Mouse (Mus musculus): Measurements from ENCODE around the gene Grasp. TPM values are rescaled to one million over a fixed set of nuclear protein-coding genes. Genes with fewer than 3 reads are reported as not detected.
A peak's percentile ranks its signal among the peaks of the same experiment; 100 is the strongest.

Gene Grasp
- polyA plus RNA-seq, 1 experiment, result 41.0 TPM

DNA sequence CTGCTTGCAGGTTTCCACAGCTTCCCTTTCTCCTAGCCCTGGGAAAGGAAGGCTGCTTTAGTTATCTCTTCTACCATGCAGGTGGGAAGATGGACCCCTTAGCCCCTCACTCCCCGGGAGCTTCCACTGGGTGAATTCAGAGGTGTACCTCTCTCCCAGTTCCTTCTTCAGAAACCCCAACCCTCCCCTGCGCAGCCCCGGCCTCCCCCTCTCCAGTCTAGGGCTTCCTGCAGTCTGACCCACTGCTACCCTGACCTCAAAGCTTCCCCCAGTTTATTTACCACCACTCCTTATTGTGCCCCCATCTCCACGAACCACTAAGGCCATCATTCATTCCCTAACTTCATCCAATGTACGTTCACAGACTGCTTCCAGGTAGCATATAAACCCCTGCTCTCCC, 392 bp upstream of the Grasp start:
- Histone ChIP-seq H3K4me1 (ENCODE audit: control insufficient read depth, insufficient read depth, low read length) (peaks cover 7% of the 10 kb centered on the region), H3K27ac (ENCODE audit: insufficient read depth, low read length) (no peak overlapping the region), H3K4me3 (ENCODE audit: insufficient read depth, low read length) (peak overlapping the region; percentile 89)
- TF ChIP-seq CTCF (IDR thresholded peaks at IDR 0.05; ENCODE audit: extremely low read depth, insufficient read depth, low read length), result no peak
- TF ChIP-seq POLR2A (IDR thresholded peaks at IDR 0.05; ENCODE audit: extremely low read depth, insufficient read depth, low read length), result no peak

DNA sequence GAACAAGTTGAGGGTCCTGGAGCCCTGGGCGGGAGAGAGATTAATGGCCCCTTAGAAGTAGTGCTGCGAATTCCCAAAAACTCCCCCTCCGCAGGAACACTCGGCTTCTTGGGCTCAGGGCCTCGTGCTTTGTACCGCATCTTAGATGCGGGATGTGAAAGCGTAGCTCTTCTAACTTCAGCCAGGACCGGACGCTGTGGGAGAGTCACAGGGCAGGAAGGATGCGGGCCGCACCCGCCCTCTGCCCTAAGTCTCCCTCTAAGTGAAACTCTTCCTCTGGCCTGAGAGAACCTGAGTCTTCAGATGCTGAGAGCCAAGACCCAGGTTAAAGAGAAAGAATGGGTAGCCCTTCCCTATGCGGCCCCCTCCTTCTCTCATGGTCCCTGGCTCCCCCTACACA, 989 bp downstream of the Grasp start:
- peak overlapping the region; percentile 93; the same call in 1 of the 2 replicates for H3K27ac ChIP-seq (ENCODE audit: insufficient read depth, low read length)
- no peak for TF ChIP-seq CTCF (IDR thresholded peaks at IDR 0.05; ENCODE audit: extremely low read depth, insufficient read depth, low read length)
- TF ChIP-seq POLR2A (IDR thresholded peaks at IDR 0.05; ENCODE audit: extremely low read depth, insufficient read depth, low read length), result no peak
- peaks cover 7% of the 10 kb centered on the region for H3K4me1 ChIP-seq (ENCODE audit: control insufficient read depth, insufficient read depth, low read length)
- peak overlapping the region; percentile 89 for H3K4me3 ChIP-seq (ENCODE audit: insufficient read depth, low read length)

DNA sequence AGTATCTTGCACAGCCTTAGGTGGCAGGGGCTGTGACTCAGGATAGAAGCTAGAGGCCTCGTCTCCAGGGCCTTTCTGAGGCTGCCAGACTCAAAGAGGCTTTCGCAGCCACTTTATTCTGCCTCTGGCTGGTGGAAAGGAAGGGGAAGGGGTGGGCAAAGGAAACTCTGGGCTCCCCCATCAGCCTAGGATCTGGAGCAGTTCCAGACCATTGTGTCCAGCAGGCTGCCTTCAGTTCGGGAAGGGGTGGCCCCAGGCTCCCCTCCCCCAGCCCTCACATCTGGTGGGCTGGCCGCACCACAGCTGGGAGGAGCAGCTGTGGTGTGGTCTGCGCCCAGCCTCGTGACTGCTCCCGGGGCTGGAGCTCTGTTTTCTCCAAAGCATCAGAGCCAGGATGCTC, 4.0 kb downstream of the Grasp start:
- Histone ChIP-seq H3K27ac (ENCODE audit: insufficient read depth, low read length) (peak overlapping the region; percentile 80), H3K4me1 (ENCODE audit: control insufficient read depth, insufficient read depth, low read length) (peaks cover 5% of the 10 kb centered on the region), H3K4me3 (ENCODE audit: insufficient read depth, low read length) (no peak overlapping the region)
- TF ChIP-seq POLR2A (IDR thresholded peaks at IDR 0.05; ENCODE audit: extremely low read depth, insufficient read depth, low read length), result no peak
- TF ChIP-seq CTCF (IDR thresholded peaks at IDR 0.05; ENCODE audit: extremely low read depth, insufficient read depth, low read length), result no peak

DNA sequence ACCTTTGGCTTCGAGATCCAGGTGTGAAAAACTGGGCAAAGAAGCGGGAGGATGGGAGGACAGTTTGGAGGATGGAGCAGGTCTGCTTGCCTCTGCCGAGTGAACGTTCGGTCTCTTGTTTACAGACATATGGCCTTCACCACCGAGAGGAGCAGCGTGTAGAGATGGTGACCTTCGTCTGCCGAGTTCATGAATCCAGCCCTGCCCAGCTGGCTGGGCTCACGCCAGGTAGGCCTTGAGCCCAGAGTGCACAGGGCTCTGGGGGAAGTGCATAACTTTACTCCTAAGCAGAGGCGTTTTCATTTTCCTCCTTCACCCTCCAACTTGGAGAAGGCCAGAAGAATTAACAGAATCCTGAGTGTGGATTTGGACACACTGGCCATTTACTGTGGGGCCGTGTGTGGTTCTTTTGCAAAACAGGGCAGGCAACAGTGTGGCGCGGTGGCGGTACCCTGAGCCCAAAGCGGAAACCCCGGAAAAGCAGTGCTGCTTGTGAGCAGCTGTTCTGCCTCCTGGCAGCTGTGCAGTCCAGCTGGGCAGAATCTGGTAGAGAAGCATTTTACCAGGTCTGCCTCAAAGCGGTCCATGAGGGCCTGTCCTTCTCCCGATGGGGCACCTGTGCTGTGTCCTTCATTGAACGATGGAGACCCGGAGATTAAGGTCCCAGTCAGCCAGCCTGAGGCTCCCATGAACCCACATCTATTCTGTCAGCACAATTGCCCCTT, 5.0 kb downstream of the Grasp start:
- no peak overlapping the region for H3K4me3 ChIP-seq (ENCODE audit: insufficient read depth, low read length)
- H3K27ac ChIP-seq (ENCODE audit: insufficient read depth, low read length), result no peak overlapping the region
- peaks cover 4% of the 10 kb centered on the region for H3K4me1 ChIP-seq (ENCODE audit: control insufficient read depth, insufficient read depth, low read length)
- TF ChIP-seq POLR2A (IDR thresholded peaks at IDR 0.05; ENCODE audit: extremely low read depth, insufficient read depth, low read length), result no peak
- TF ChIP-seq CTCF (IDR thresholded peaks at IDR 0.05; ENCODE audit: extremely low read depth, insufficient read depth, low read length), result no peak

DNA sequence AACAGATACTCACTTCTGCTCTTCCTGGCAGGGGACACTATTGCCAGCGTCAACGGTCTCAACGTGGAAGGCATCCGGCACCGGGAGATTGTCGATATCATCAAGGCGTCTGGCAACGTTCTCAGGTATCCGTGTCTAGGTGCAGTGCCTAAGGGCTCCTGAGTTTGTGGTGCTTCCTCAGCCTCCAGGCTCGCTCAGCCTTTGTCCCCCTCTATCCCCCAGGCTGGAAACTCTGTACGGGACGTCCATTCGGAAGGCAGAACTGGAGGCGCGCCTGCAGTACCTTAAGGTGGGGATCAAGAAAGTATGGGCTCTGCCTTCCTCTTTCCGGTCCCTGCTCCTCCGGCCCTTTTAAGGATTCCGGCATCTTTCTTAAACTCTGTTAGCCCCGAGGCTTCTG, 6.5 kb downstream of the Grasp start:
- H3K27ac ChIP-seq (ENCODE audit: insufficient read depth, low read length), result no peak overlapping the region
- TF ChIP-seq POLR2A (IDR thresholded peaks at IDR 0.05; ENCODE audit: extremely low read depth, insufficient read depth, low read length) (no peak), CTCF (IDR thresholded peaks at IDR 0.05; ENCODE audit: extremely low read depth, insufficient read depth, low read length) (no peak)
- H3K4me1 ChIP-seq (ENCODE audit: control insufficient read depth, insufficient read depth, low read length), result peaks cover 5% of the 10 kb centered on the region
- no peak overlapping the region for H3K4me3 ChIP-seq (ENCODE audit: insufficient read depth, low read length)

DNA sequence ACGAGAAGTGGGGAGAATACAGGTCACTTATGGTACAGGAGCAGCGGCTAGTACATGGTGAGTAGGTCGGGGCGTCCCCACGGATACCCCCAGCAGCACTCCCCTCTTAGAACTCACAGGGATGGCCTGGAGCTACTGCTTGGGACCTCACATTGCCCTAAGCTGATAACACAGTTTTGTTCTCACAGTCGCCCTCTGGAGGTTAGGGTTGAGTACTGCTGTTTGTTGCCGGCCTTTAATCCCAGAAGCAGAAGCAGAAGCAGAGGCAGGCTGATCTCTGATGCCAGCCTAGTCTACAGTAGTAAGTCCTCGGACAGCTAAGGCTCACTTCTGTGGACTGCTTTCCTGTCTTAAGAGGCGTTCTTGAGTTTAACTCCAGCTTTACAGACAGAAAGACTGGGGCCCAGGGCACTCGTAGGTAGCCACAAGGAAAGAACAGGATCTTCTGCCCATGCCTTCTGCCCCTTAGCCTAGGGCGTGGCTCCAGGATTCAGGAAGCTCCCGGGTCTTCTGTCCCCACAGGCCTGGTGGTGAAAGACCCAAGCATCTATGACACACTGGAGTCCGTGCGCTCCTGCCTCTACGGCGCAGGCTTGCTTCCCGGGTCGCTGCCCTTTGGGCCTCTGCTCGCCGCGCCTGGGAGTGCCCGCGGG, 7.1 kb downstream of the Grasp start:
- no peak overlapping the region for H3K27ac ChIP-seq (ENCODE audit: insufficient read depth, low read length)
- no peak overlapping the region for H3K4me3 ChIP-seq (ENCODE audit: insufficient read depth, low read length)

DNA sequence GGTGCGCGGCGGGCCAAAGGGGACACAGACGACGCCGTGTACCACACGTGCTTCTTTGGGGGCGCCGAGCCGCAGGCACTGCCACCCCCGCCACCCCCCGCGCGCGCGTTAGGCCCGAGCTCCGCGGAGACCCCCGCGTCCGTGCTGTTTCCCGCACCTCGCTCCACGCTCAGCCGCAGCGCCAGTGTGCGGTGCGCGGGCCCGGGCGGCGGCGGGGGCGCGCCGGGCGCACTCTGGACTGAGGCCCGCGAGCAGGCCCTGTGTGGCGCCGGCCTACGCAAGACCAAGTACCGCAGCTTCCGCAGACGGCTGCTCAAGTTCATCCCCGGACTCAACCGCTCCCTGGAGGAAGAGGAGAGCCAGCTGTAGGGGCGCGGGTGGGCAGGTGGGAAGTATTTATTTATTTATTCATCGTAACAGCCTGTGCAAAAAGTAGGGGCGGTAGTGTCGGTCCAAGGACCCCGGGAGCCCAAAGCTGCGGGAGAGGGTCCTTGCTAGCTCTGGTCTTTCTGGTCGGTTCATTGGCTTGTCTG, 7.7 kb downstream of the Grasp start:
- H3K4me1 ChIP-seq (ENCODE audit: control insufficient read depth, insufficient read depth, low read length), result peaks cover 5% of the 10 kb centered on the region
- TF ChIP-seq POLR2A (IDR thresholded peaks at IDR 0.05; ENCODE audit: extremely low read depth, insufficient read depth, low read length) (no peak), CTCF (IDR thresholded peaks at IDR 0.05; ENCODE audit: extremely low read depth, insufficient read depth, low read length) (no peak)
- H3K4me3 ChIP-seq (ENCODE audit: insufficient read depth, low read length), result no peak overlapping the region
- H3K27ac ChIP-seq (ENCODE audit: insufficient read depth, low read length), result no peak overlapping the region

More for the DNA sequence above, 7.1 kb downstream of the Grasp start:
- peaks cover 5% of the 10 kb centered on the region for H3K4me1 ChIP-seq (ENCODE audit: control insufficient read depth, insufficient read depth, low read length)
- no peak for TF ChIP-seq POLR2A (IDR thresholded peaks at IDR 0.05; ENCODE audit: extremely low read depth, insufficient read depth, low read length)
- TF ChIP-seq CTCF (IDR thresholded peaks at IDR 0.05; ENCODE audit: extremely low read depth, insufficient read depth, low read length), result peak; percentile 38; the same call in 1 of the 2 replicates

DNA sequence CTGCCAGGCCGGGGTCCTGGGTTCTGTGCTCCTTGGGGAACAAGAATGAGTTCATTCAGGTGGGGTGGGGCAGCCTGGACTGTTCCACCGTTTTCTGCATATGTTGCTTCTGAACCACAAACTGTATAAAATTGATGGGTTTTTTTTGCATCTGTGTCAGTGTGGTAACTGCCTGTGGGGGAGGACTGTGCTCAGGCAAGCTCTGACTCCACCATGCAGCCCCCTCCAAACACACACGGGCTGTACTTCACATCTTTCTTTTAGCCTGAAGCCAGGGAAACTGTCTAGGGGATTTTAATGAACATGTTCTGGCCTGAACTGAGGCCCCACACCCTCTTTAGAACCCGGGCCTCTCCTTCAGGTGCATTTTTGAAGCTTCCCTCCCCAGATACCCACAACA, 8.6 kb downstream of the Grasp start:
- Histone ChIP-seq H3K4me3 (ENCODE audit: insufficient read depth, low read length) (no peak overlapping the region), H3K27ac (ENCODE audit: insufficient read depth, low read length) (peak overlapping the region; percentile 43), H3K4me1 (ENCODE audit: control insufficient read depth, insufficient read depth, low read length) (peaks cover 5% of the 10 kb centered on the region)
- TF ChIP-seq POLR2A (IDR thresholded peaks at IDR 0.05; ENCODE audit: extremely low read depth, insufficient read depth, low read length), result no peak
- no peak for TF ChIP-seq CTCF (IDR thresholded peaks at IDR 0.05; ENCODE audit: extremely low read depth, insufficient read depth, low read length)

DNA sequence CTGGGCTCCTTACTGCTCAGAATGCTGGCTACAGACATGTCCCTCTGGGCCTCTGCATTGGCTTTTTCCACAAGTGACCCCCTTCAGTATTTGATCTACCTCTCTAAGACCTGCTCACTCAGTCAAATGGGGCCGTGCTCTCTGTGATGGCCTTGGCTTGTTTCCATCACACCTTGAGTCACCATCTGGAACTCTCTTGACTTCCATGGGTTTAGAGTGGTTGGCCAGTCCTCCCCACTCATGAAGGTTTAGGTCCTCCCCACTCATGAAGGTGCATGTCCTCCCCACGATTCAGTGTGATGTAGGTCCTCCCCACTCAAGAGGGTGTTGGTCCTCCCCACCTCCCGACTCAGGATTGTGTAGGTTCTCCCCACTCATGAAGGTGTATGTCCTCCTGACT, 9.2 kb downstream of the Grasp start:
- Histone ChIP-seq H3K27ac (ENCODE audit: insufficient read depth, low read length) (peak overlapping the region; percentile 43), H3K4me3 (ENCODE audit: insufficient read depth, low read length) (no peak overlapping the region), H3K4me1 (ENCODE audit: control insufficient read depth, insufficient read depth, low read length) (peaks cover 4% of the 10 kb centered on the region)
- TF ChIP-seq CTCF (IDR thresholded peaks at IDR 0.05; ENCODE audit: extremely low read depth, insufficient read depth, low read length), result no peak
- no peak for TF ChIP-seq POLR2A (IDR thresholded peaks at IDR 0.05; ENCODE audit: extremely low read depth, insufficient read depth, low read length)

Data from cortical plate, adult 2 months (tissue).